Mouse (Mus musculus) MEL (cell line): ENCODE data around the gene Samd5. TPM values are rescaled to one million over a fixed set of nuclear protein-coding genes. Genes with fewer than 3 reads are reported as not detected.

Experiments used
- DNase-seq: peaks from one replicate; pipeline ENCODE4 v3.0.0; 2011; ENCODE audit warnings: low read depth, low spot score
- H3K27ac ChIP-seq: 2 replicates; pipeline ENCODE4 v1.5.1; 2012; ENCODE audit warnings: low read depth, mild to moderate bottlenecking, control low read depth, low read length, moderate library complexity; ENCODE audit not compliant: control insufficient read depth
- H3K27me3 ChIP-seq, 2 experiments: fragments of 150-350 bp in 1 of 2; sonication (generic) in 1 of 2; 2 replicates each; pipeline ENCODE4 v1.6.1; 2012; ENCODE audit warnings: low read length in 2 of 2, mild to moderate bottlenecking in 2 of 2, improper control_type of control experiment in 1 of 2, moderate library complexity in 1 of 2; ENCODE audit not compliant: insufficient read depth in 2 of 2, control insufficient read depth in 1 of 2
- H3K36me3 ChIP-seq, 2 experiments: 2 replicates each; pipeline ENCODE4 v1.6.1; 2012 to 2014; ENCODE audit warnings: low read length in 2 of 2, improper control_type of control experiment in 1 of 2, inconsistent platforms in 1 of 2, mild to moderate bottlenecking in 1 of 2; ENCODE audit not compliant: insufficient read depth in 2 of 2, control insufficient read depth in 1 of 2
- H3K4me1 ChIP-seq, 2 experiments: fragments of 150-350 bp in 1 of 2; sonication (generic) in 1 of 2; 2 replicates each; pipeline ENCODE4 v1.6.1; 2012; ENCODE audit warnings: low read length in 2 of 2, improper control_type of control experiment in 1 of 2, mild to moderate bottlenecking in 1 of 2; ENCODE audit not compliant: insufficient read depth in 2 of 2, control insufficient read depth in 1 of 2
- H3K4me3 ChIP-seq, 2 experiments: fragments of 150-350 bp in 1 of 2; sonication (generic) in 1 of 2; 2 replicates each; pipeline ENCODE4 v1.5.1; 2012; ENCODE audit warnings: low read depth in 2 of 2, low read length in 2 of 2, mild to moderate bottlenecking in 2 of 2, moderate library complexity in 2 of 2, control low read depth in 1 of 2, improper control_type of control experiment in 1 of 2; ENCODE audit not compliant: control insufficient read depth in 1 of 2, insufficient read depth in 1 of 2
- H3K79me2 ChIP-seq: 2 replicates; pipeline ENCODE4 v1.6.1; 2012; ENCODE audit warnings: mild to moderate bottlenecking, low read length, moderate library complexity; ENCODE audit not compliant: control insufficient read depth, poor library complexity, insufficient read depth
- H3K9ac ChIP-seq: 2 replicates; pipeline ENCODE4 v1.6.1; 2012; ENCODE audit warnings: low read depth, mild to moderate bottlenecking, control low read depth, low read length, moderate library complexity; ENCODE audit not compliant: control insufficient read depth, poor library complexity, severe bottlenecking
- H3K9me3 ChIP-seq: fragments of 150-350 bp; sonication (generic); replicated peaks from 2 replicates; pipeline ENCODE4 v1.6.1; 2012; ENCODE audit warnings: mild to moderate bottlenecking, low read length, improper control_type of control experiment, moderate library complexity; ENCODE audit not compliant: insufficient read depth
- BHLHE40 ChIP-seq: IDR thresholded peaks from 2 replicates; pipeline ENCODE4 v1.6.1; 2012; ENCODE audit warnings: low read depth, mild to moderate bottlenecking, inconsistent platforms, low read length, improper control_type of control experiment, borderline replicate concordance
- CHD1 ChIP-seq: IDR thresholded peaks from 2 replicates; pipeline ENCODE4 v1.6.1; 2012; ENCODE audit warnings: low read depth, mild to moderate bottlenecking, inconsistent platforms, low read length, improper control_type of control experiment
- E2F4 ChIP-seq: IDR thresholded peaks from 2 replicates; pipeline ENCODE4 v1.6.1; 2011; ENCODE audit warnings: low read depth, low read length, improper control_type of control experiment, borderline replicate concordance
- ELF1 ChIP-seq: IDR thresholded peaks from 2 replicates; pipeline ENCODE4 v1.6.1; 2014; ENCODE audit warnings: low read depth, mild to moderate bottlenecking, inconsistent platforms, low read length, improper control_type of control experiment, moderate library complexity
- EP300 ChIP-seq, 2 experiments: IDR thresholded peaks; 2 replicates each; pipeline ENCODE4 v1.6.1; 2011; ENCODE audit warnings: improper control_type of control experiment in 2 of 2, low read length in 2 of 2, low read depth in 1 of 2, mild to moderate bottlenecking in 1 of 2
- MAX ChIP-seq: IDR thresholded peaks from 2 replicates; pipeline ENCODE4 v1.6.1; 2011; ENCODE audit warnings: low read length, improper control_type of control experiment
- NELFE ChIP-seq: IDR thresholded peaks from 2 replicates; pipeline ENCODE4 v1.6.1; 2011; ENCODE audit warnings: low read depth, low read length, improper control_type of control experiment
- POLR2AphosphoS5 ChIP-seq: IDR thresholded peaks from 2 replicates; pipeline ENCODE4 v1.6.1; 2012; ENCODE audit warnings: low read depth, borderline replicate concordance, mild to moderate bottlenecking, inconsistent platforms, low read length, moderate library complexity, mixed read lengths
- RAD21 ChIP-seq: IDR thresholded peaks from 2 replicates; pipeline ENCODE4 v1.6.1; 2011; ENCODE audit warnings: mild to moderate bottlenecking, low read depth, low read length, improper control_type of control experiment
- SIN3A ChIP-seq: IDR thresholded peaks from 2 replicates; pipeline ENCODE4 v1.6.1; 2012; ENCODE audit warnings: low read length, improper control_type of control experiment, inconsistent platforms
- TAL1 ChIP-seq: IDR thresholded peaks from 2 replicates; pipeline ENCODE4 v1.6.1; 2012; ENCODE audit warnings: mild to moderate bottlenecking, inconsistent platforms, low read length, moderate library complexity, mixed read lengths
- UBTF ChIP-seq: IDR thresholded peaks from 2 replicates; pipeline ENCODE4 v1.6.1; 2012; ENCODE audit warnings: low read depth, mild to moderate bottlenecking, inconsistent platforms, low read length, improper control_type of control experiment, moderate library complexity, borderline replicate concordance; ENCODE audit not compliant: insufficient read depth
- USF2 ChIP-seq, 2 experiments: IDR thresholded peaks; 2 replicates each; pipeline ENCODE4 v1.6.1; 2011 to 2012; ENCODE audit warnings: improper control_type of control experiment in 2 of 2, low read length in 2 of 2, borderline replicate concordance in 1 of 2, inconsistent platforms in 1 of 2, low read depth in 1 of 2, mild to moderate bottlenecking in 1 of 2; ENCODE audit not compliant: insufficient read depth in 1 of 2
- polyA plus RNA-seq, 2 experiments: library from polyadenylated mRNA; stranded (reverse) in 1 of 2; unstranded in 1 of 2; fragments of >175 nt in 1 of 2; fragments of >200 nt in 1 of 2; gene quantifications; 2 replicates each; pipeline versions ENCODE4 v1.2.1 to v1.2.4; 2012; ENCODE audit warnings: low replicate concordance in 2 of 2, low read depth in 1 of 2; ENCODE audit not compliant: insufficient read length in 2 of 2, insufficient read depth in 1 of 2, missing spikeins in 1 of 2
- total RNA-seq: library from RNA; depleted of rRNA; stranded (reverse); fragments of 300-350 nt; gene quantifications from 2 replicates; pipeline ENCODE4 v1.2.3, GENCODE M21; 2012

The Samd5 gene
- total and polyA plus RNA-seq, 3 experiments, result 0.01 TPM; not detected in 2

DNA sequence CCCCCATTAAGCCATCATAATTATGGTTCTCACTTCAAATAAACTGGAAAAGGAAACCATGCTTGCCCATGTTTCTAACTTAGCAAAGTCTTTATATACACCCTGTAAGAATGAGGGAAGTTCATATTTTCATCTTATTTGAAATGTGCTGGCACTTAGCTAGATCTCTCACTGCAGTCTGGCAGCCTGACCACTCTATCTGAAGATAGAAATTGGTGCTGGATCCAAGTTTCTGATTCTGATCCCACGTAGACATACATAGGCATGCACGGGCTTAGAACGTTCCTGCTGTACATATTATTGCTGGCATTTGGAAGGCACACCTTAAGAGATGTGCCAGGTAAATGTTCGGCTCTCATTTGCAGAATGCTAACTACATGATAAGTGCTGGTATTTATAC, 72.6 kb downstream of the Samd5 start:
- Histone ChIP-seq H3K27me3 (no peaks in the 10 kb centered on the region), H3K4me3 (no peak overlapping the region), H3K79me2 (no peaks in the 10 kb centered on the region), H3K27ac (no peak overlapping the region), H3K4me1 (no peaks in the 10 kb centered on the region), H3K36me3 (no peaks in the 10 kb centered on the region), H3K9ac (no peak overlapping the region), H3K9me3 (no peaks in the 10 kb centered on the region)
- TF ChIP-seq BHLHE40 (no peak), EP300 (IDR thresholded peaks at IDR 0.05; ENCODE audit: low read depth in 1 of 2, low read length in 2 of 2) (no peak), MAX (no peak), UBTF (no peak), E2F4 (no peak), RAD21 (no peak), POLR2AphosphoS5 (no peak)
- DNase-seq, result no peak

DNA sequence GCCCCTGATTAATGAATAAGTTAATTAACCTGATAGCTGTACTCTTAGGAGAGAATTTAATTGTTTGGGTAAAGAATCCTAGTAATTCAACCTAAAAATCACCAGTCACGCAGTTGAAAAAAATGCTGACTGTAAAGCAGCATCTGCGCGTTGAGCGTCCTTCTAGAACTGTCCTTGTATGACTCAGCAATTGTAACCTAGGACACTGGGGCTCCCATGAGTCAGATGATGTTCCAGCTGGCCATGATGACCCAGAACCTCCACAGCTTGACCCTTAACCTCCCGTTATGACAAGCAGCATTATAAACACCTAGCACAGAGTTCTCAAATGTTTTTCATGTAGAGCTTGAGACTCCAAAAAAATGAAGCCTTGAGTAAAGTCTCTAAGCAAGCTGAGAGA, 78.8 kb downstream of the Samd5 start:
- Histone ChIP-seq H3K27ac (no peak overlapping the region), H3K4me1 (no peaks in the 10 kb centered on the region), H3K9ac (no peak overlapping the region), H3K36me3 (no peaks in the 10 kb centered on the region), H3K27me3 (no peaks in the 10 kb centered on the region), H3K9me3 (no peaks in the 10 kb centered on the region), H3K4me3 (no peak overlapping the region), H3K79me2 (no peaks in the 10 kb centered on the region)
- DNase-seq, result no peak
- TF ChIP-seq UBTF, result no peak

- no peak for TF ChIP-seq NELFE
- no peak for TF ChIP-seq UBTF
- Histone ChIP-seq H3K79me2 (no peaks in the 10 kb centered on the region), H3K9me3 (no peaks in the 10 kb centered on the region), H3K4me3 (no peak overlapping the region), H3K9ac (no peak overlapping the region), H3K27ac (no peak overlapping the region), H3K27me3 (no peaks in the 10 kb centered on the region), H3K4me1 (no peaks in the 10 kb centered on the region), H3K36me3 (no peaks in the 10 kb centered on the region)
- DNase-seq, result no peak
These were observed 80.3 kb downstream of the Samd5 start for GRCm38 (mm10) chr10:9594666-9595065.

DNA sequence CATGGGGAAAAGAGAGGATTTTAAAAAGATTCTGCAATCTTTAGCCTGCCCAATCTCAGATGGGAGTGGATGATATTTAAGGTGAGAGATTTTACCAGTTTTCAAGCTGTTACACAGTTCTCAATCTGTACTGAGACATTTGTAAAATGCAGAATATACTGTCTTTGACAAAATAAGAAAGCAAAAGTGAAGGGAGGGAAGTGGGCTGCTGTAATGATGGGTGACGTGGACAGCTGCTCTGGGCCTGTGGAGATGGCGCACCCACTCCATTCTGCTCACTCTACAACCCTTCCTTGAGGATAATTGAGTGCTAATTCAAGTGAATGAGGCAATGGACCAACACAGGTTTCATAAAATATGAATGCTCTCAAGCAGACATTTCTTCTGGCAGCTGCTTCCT, 84.4 kb downstream of the Samd5 start:
- Histone ChIP-seq H3K27me3 (no peaks in the 10 kb centered on the region), H3K4me1 (no peaks in the 10 kb centered on the region), H3K27ac (no peak overlapping the region), H3K9ac (no peak overlapping the region), H3K79me2 (no peaks in the 10 kb centered on the region), H3K4me3 (no peak overlapping the region), H3K9me3 (no peaks in the 10 kb centered on the region), H3K36me3 (no peaks in the 10 kb centered on the region)
- TF ChIP-seq NELFE (no peak), USF2 (IDR thresholded peaks at IDR 0.05; ENCODE audit: borderline replicate concordance in 1 of 2, insufficient read depth in 1 of 2, low read depth in 1 of 2, low read length in 2 of 2) (no peak), ELF1 (no peak), SIN3A (no peak), TAL1 (no peak), CHD1 (no peak)
- no peak for DNase-seq
